Mouse (Mus musculus): ENCODE results near the gene Zbtb20. TPM values are rescaled to one million over a fixed set of nuclear protein-coding genes. Genes with fewer than 3 reads are reported as not detected.
A peak's percentile ranks its signal among the peaks of the same experiment; 100 is the strongest.

Zbtb20 gene
- total RNA-seq, 1 experiment from 2014 or later: 20.8 TPM

- ATAC-seq (replicated peaks; ENCODE audit: low read depth, poor library complexity, severe bottlenecking): no peak
These were observed 385.2 kb downstream of the Zbtb20 start for GRCm38 (mm10) chr16:43260862-43261261.

GRCm38 (mm10) chr16:43274057-43274595 lies 398.4 kb downstream of the Zbtb20 start:
- no peak for ATAC-seq (replicated peaks; ENCODE audit: low read depth, poor library complexity, severe bottlenecking)

DNA sequence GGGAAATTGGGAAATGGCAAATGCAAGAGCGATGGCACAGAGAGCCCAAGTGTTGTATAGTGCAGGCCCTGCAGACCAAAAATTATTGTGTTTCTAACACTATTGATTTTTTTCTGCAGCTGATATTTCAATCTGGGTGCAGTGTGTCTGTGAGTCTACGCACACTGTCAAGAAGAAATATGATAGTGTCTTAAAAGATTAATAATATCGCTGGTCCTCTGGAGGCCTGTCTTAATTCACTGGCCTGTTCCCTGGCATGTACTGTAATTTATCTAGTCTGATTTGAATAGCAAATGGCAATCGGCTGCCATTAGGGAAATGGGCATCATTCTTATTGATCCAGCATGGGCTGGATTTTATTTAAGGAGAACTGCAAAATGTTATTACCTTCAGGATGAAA lies 401.1 kb downstream of the Zbtb20 start:
- ATAC-seq (replicated peaks; ENCODE audit: low read depth, poor library complexity, severe bottlenecking): no peak

GRCm38 (mm10) chr16:43286319-43286718 lies 410.6 kb downstream of the Zbtb20 start:
- ATAC-seq (replicated peaks; ENCODE audit: low read depth, poor library complexity, severe bottlenecking): no peak

GRCm38 (mm10) chr16:43286783-43287383 lies 411.2 kb downstream of the Zbtb20 start:
- no peak for ATAC-seq (replicated peaks; ENCODE audit: low read depth, poor library complexity, severe bottlenecking)

DNA sequence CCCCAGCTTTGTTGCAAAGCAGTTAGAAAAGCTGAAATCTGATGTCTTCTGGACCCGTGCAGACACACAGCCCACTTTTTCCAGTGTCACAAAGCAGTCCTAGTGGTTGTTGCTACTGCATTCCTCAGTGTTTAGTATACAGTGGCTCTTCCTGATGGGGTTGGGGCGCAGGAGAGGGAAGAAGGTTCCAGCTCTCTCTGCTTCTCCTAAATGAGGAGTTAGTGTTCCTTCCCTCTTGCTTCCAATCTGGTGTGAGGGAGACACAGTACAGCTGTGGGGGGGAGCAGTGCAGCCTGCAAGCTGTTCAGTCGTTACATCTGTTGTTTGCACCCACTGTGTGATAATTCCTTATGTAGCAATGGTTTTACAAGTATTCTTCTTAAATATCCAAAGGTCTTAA lies 415.7 kb downstream of the Zbtb20 start:
- no peak for ATAC-seq (replicated peaks; ENCODE audit: low read depth, poor library complexity, severe bottlenecking)

DNA sequence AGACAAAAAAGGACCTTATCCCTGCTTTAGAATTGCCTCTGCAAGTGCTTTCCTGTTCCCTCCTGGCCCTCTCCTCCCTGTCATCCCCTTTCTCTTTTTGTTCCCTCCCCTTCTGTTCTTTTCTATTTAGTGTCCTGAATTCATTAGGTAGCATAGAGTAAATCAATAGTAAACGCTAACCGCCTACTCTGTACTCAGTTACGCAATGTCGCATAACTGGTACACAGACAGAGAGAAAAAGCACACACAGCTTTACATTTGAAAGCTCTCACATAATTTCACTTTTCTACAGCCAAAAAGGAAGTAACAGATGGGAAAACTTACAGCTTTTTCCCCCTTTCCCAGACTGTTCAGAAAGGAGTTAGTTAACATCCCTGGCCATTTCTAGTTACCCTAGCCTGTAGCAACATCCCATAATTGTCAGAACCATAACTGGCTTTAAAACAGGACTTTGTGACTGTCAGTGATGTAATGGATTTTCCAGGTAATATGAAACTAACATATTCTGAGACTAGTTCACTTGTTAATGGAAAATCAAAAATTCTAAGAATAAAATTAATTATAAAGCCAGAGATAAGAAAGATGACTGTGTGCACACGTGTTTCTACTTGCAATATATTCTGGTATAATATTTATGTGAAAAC lies 422.4 kb downstream of the Zbtb20 start:
- no peak for ATAC-seq (replicated peaks; ENCODE audit: low read depth, poor library complexity, severe bottlenecking)

- no peak for ATAC-seq (replicated peaks; ENCODE audit: low read depth, poor library complexity, severe bottlenecking)
These were observed 424.7 kb downstream of the Zbtb20 start for GRCm38 (mm10) chr16:43300420-43300819.

DNA sequence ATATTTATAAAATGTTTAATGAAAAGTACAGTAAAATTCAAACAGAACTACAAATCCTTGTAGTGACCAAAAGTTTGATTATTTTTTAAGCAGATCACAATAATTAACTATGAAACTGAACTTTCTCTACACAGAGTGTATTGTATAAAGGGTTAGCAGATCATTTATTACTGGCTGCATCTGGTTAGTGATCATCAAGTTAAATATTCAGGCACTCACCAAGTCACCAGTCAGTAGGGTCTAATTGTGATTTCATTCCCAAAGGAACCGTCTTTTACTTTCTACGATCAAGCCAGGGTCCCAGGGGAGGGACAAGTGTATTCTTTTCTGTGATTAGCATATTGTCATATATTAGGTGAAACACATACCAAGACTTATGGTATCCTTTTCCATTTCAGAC lies 426.5 kb downstream of the Zbtb20 start:
- ATAC-seq (replicated peaks; ENCODE audit: low read depth, poor library complexity, severe bottlenecking): no peak

DNA sequence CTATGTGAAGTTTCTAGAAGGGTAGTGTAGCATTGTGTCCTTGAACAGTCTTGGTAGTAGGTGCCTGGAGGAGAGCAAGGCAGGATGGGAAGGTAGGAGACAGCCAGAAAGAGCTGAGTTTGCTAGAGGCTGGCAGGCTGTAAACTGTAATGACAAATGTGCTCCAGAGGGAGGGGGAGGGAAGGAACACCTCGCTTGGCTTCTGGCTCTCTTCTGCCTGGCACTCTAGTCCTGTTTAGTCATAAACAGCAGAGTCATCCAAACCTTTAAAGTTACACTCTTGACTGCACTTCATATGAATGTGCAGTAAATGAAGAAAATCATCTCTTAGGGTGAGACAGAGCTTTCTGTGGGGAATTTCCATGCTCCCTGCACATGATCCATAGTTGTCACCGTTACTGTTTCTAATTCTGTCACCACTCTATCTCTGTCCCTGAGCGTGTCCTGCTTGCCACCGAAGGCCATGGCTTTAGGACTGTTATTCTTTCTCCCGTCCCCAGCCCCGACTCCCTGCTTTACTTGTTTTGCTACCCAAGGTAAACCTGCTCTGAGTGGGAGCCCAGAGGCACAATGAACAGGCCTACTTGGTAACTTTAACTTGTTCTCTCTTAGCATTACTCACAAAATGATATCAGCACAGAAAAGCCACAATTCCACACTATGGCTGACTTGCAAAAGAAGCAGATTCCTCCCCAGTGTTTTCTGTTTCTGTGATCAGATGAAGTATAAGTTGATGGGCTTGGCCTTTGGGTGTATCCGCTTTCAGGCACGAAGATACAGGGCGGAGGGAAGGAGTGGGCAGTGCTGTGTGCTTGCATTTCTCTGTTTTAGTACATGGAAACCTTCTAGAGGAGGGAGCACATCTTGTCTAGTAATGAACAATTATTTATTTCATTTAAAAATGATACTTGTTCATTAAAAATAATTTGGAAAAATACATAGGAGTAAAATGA lies 427.8 kb downstream of the Zbtb20 start:
- 0 out of 2 replicates have a peak, but pooled peaks have one; percentile 18 for ATAC-seq (replicated peaks; ENCODE audit: low read depth, poor library complexity, severe bottlenecking)

DNA sequence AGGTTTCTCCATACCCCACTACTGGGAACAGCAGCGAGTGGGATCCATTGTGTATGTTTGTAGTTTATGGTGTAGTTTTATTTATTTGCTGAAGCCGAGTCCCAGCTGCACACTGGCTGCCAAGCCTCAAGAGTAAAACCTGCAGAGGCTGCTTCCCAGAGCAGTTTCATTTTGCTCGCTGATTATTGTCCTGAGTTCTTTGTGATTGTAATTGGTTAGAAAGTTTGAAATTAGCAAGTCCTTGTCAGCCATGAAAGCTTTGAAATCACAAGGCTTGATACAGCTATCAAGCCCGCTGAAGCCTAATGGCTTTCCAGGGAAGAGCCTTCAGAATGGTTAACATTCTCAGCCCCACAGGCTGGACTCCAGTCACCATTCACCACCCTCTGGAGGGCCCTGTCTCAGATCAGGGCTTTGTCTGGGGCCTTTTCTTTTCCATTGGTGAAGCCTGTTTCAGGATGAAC lies 434.3 kb downstream of the Zbtb20 start:
- ATAC-seq (replicated peaks; ENCODE audit: low read depth, poor library complexity, severe bottlenecking): no peak

GRCm38 (mm10) chr16:43324009-43324408 lies 448.3 kb downstream of the Zbtb20 start:
- ATAC-seq (replicated peaks; ENCODE audit: low read depth, poor library complexity, severe bottlenecking): no peak

- ATAC-seq (replicated peaks; ENCODE audit: low read depth, poor library complexity, severe bottlenecking): no peak
These were observed 452.5 kb downstream of the Zbtb20 start for GRCm38 (mm10) chr16:43328221-43328620.

DNA sequence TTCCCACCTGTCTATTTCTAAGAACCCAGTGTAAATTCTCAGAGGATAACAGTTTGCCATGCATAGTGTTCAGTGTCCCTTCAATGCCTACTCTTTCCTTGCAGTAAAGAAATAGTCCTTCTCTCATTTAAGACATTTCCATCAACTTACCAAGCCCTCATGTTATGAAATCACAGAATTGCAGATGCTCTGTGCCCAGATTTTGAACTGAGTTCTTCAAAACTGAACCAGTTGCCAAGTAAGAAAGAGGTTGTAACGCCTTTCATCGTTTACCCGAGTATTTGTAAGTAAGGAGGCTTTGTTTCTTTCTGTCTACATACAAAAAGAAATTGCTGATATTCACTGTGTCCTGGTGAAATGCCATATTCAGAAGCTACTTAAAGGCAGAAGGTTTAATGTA lies 454.5 kb downstream of the Zbtb20 start:
- ATAC-seq (replicated peaks; ENCODE audit: low read depth, poor library complexity, severe bottlenecking): no peak

DNA sequence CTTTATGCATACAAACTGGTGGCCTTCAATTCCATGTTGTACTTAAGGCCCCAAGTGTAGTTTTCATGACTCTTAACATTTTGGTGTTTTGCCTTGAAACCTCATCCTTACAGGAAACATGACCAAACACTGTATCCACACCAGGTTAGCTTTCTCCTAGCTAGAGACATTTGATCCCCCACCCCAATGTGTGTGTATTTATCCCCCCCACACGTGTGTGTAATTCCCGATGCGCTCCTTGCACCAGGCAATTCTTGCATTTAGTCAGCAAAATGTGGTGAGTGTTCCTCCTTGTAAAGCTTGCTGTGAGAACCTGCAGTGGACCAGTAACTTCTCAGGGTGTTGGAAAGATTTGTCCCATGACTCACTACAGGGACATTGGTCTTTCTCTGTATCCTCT lies 455.8 kb downstream of the Zbtb20 start:
- ATAC-seq (replicated peaks; ENCODE audit: low read depth, poor library complexity, severe bottlenecking): no peak

DNA sequence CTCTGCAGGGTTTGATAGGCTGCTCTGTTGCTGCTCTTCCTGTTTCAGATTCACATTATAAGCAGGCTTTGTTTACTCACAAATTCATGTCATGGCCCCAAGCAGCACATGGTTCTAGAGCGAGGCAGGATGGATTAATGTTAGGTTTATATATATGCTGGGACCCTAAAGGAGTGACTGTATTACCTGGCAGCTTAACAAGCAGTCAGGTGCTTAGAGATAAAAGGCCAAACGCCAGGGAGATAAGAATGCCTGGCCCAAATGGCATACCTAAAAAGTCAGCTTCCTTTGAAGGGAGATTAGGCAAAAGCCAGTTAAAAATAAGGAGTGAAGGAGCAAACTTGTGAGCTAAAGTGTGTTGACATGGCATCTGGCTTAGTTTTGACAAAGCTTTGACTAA lies 457.1 kb downstream of the Zbtb20 start:
- no peak for ATAC-seq (replicated peaks; ENCODE audit: low read depth, poor library complexity, severe bottlenecking)

DNA sequence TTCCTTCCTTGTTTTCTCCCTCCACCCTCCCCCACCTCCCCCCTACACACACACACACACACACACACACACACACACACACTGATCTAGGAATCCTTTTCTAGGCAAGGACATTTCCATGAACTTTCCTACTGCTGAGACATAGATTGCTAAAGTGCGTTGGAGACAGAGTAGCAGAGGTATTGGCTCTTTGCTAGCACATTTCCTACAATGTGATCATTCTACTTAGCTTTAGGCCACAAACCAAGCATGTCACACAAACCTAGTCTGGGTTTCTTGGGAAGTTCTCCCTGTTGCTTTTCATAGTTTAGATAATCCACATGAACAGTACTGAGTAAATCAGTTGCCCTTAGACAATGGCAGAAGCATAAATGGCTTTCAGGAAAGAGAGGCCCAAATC lies 457.6 kb downstream of the Zbtb20 start:
- no peak for ATAC-seq (replicated peaks; ENCODE audit: low read depth, poor library complexity, severe bottlenecking)

GRCm38 (mm10) chr16:43334411-43335150 lies 458.9 kb downstream of the Zbtb20 start:
- ATAC-seq (replicated peaks; ENCODE audit: low read depth, poor library complexity, severe bottlenecking): no peak

- no peak for ATAC-seq (replicated peaks; ENCODE audit: low read depth, poor library complexity, severe bottlenecking)
These were observed 459.6 kb downstream of the Zbtb20 start for GRCm38 (mm10) chr16:43335151-43335823.

Measured in common myeloid progenitor, adult 5-6 weeks (primary cell).